Mouse (Mus musculus): ENCODE data around the gene Rnf135.
"Not testable (repeated sequence)": the region's sequence is repeated elsewhere in the genome, so short reads cannot be mapped to it uniquely, and the experiment has no call there.

Rnf135 gene

DNA sequence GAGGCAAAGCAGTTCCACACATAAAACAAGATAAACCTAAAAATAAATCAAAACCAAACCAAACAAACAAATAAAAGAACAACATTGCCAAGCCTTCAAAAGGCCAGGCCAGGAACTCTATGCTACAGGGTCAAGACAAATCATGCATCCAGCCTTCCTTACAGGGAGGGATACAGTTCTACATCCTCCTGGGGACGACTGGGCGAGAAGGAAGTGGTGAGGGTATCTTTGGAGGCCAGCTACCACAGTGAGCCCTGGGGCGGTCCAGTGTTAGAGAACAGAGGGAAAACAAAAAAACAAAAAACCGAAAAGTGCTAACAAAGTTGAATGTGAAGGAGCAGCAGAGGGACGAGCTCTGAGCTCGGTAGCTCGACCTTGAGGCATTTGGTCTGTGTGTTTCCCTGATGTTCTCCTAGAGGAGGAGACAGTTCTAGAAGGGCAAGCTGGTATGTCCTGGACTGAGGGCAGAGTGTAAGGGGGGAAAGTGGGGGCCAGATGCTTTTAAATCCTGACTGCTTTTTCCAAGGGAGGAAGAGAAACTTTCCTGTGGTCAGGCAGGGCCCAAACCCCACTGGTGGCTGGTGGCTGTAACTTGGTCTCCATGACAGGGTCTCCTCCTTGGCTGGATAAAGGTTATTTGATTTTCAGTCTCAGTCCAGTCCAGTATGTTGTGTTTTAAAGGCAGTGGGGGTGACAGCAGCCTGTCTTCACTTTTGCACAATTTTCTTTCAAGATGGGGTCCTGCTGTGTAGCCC is 20.1 kb upstream of the Rnf135 start:
- DNase-seq = no peak

DNA sequence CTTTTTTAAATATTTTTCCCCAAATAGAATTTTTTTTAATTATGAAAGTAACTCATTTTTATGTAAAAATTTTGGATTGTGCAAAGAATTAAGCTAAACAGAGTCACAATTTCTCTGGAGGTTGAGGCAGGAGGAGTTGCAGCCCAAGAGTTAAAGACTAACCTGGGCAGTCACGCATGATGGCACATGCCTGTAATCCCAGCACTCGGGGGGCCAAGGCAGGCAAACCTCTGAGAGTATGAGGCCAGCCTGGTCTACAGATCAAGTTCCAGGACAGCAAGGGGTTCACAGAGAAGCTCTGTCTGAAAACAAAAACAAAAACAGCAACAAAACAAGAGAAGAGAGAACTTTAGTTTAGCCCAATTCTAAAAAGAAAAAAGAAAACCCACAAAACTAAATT is 19.4 kb upstream of the Rnf135 start:
- no peak for DNase-seq

DNA sequence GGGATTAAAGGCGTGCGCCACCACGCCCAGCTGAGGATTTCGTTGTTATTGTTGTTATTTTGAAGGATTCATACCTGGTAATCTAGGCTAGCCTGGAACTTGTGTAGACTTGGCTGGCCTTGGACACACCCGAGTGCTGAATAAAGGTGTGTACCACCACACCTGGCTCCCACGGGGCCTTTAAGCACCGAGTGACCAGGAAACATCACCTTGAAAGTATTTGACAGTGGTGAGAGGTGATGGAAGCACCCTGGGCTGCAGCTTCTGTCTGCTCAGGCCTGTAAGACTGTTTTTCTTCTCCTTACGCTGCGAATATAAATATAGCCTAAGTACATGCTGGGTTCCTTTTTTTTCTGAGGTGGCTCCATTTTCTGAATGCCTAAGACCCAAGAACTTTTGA is 15.5 kb upstream of the Rnf135 start:
- no peak for DNase-seq

DNA sequence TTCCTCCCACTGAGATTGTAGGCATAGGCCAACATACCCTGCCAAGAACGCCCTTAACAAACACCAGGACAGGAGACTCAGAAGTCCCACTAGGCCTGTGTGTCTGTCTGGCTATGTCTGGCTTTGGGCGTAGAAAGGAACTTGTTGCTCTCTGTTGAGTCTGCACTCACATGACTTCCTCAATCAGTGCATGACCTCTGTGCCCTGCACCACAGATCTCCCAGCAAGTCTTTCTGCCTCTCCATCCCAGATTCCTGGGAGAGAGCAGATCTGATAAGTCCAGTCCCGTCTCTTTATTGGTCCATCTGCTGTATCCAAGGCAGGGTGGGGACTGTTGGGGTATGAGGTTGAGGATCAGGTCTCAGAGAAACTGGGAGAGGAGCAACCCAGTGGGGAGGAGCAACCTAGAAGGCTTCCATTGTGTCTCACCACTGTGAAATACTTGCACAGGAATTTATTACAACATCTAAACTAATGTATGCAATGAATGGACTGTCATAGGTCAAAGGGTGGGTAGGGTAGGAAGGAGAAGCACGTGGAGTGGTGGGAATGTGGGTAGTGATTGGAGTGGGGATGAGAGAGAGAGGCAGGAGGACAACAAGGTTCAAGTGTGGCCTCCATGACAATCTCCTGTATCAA is 14.9 kb upstream of the Rnf135 start:
- DNase-seq = no peak

DNA sequence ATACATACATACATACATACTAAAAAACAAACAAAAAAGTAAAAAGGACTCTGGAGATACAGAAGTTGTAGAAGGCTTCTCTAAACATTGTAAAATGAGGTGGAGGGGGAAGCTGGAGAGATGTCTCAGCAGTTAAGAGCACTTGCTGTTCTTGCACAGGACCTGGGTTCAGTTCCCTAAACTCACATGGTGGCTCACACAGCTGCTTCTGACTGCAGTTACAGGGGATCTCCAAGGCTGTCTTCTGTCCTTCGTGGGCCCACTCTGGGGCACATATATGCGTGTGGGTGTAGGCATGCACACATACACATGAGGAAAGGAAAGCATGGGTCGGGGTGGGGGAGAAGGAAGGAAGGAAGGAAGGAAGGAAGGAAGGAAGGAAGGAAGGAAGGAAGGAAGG is 14.0 kb upstream of the Rnf135 start:
- DNase-seq = no peak

DNA sequence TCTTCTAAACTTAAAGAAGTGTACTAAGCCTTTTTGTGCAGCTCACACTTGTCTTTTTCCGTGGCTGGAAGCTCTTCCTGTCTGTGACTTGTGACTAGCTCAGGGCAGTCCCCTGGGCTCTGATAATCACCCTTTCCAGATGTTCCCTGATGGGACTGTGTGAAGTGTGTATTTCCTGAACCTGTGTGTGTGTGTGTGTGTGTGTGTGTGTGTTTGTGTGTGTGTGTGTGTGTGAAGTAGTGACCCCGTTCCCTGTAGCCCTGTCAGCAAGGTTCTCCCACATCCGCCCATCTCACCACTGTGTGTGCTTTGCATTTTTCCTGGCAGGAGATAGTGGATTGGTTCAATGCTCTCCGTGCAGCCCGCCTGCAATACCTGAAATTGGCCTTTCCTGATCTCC is 13.3 kb upstream of the Rnf135 start:
- DNase-seq = no peak

DNA sequence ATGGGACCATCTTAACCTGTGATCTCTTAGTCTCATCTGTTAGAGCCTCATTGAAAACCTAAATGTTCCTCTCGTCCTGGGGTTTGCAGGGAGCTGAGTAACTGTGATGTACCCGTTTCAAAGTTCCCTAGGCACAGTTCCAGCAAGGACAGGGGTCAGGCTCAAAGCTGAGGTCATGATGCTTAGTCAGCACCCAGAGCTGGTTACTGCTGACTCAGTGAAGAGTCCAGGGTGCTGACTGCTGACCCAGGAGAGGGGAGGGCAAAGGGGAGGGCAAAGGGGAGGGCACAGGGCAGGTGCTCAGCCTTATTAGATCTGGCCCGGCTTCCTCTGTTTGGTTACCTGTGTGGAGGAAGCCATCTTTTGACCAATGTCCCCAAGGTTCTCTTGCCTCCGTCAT is 11.8 kb upstream of the Rnf135 start:
- no peak for DNase-seq

DNA sequence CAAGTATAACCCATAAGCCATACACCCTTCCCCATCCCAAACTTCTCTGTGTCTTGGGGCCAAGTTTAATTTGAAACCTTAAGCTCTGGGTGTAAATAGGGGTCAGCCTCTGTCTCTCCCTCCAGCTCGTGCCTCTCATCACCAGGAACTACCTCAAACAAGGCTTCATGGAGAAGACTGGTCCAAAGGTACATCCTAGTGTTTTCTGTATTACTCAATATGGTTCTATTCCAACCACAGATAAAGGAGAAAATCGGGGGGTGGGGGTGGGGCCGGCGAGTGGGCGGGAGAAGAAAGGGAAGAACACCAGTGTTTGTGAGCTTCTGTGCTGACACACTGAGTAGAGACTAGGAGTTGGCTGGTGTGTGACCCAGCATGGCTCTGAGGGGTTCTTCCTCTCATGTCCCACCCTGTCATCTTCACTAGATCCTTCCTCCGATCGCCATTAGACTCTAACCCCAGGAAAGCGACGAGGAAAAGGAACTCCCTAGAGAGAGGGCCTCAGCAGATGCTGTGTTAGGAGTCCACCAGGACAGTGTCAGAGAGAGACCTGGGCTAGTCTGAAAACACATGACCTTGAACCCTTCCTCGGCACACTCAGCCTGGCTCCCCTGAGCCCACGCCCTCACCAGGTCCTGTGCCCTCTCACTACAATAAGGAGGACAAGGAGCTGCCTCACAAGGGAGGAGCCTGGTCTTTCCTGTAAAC is 9.5 kb upstream of the Rnf135 start:
- no peak for DNase-seq

DNA sequence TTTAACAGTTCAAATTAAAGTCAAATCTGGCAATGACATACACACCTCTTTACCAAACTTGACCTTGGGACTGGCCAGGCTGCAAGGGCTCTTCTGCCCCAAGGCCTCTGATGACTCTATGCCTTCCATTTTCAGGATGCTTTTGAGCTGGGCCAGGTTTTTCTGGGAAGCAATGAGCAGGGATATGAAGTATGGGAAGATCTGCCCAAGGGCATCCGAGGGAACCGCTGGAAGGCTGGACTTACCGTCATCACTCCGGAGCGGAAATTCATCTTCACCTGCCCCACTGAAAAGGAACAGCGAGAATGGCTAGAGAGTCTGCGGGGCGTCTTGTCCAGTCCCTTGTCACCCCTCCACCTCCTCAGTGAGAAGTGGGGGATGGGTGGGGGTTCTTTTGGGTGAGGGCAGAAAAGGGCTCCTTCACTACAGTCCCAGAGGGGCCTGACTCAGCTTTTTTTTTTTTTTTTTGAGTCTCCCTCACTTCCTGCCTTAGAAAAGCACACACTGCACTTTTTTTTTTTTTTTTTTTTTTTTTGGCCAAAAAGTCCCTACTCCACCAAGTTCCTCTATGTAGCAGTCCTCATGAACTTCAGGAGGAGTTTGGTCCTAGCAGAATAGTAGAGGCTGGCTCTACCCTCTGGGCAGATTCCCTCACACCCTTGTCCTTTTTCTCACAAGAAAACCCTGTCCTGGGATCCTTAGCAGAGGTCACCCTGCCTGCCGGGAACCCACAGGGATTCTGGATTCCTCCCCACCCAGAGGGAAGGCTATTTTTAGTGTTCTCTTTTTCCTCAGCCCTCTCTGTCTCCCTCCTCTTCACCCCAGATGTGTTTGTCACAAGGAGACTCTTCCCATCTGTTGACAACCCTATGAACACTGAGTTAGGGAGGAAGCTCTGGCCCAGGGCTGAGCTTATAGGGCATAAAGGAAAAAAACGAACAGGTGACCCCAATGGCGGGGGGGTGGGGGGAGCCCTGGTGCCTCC is 6.4 kb upstream of the Rnf135 start:
- DNase-seq = no peak

DNA sequence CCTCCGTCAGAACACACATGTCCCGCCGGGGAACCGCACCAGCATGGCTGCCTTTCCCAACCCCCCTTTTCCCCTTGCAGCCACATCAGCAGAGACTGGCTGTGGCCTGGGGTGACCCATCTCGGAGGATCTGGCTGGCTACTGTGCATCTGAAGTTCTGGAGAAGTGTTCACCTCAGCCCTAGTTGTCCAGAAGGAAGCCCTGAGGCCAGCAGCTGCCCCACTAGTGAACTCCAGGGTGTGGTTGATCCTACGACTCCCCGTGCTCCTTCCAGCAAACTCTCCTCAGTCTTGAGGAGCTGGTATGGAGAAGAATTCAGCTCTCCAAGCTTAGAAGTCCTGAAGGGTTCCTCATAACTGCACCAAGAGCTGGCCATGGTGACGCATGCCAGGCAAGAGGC is 5.3 kb upstream of the Rnf135 start:
- DNase-seq = no peak

DNA sequence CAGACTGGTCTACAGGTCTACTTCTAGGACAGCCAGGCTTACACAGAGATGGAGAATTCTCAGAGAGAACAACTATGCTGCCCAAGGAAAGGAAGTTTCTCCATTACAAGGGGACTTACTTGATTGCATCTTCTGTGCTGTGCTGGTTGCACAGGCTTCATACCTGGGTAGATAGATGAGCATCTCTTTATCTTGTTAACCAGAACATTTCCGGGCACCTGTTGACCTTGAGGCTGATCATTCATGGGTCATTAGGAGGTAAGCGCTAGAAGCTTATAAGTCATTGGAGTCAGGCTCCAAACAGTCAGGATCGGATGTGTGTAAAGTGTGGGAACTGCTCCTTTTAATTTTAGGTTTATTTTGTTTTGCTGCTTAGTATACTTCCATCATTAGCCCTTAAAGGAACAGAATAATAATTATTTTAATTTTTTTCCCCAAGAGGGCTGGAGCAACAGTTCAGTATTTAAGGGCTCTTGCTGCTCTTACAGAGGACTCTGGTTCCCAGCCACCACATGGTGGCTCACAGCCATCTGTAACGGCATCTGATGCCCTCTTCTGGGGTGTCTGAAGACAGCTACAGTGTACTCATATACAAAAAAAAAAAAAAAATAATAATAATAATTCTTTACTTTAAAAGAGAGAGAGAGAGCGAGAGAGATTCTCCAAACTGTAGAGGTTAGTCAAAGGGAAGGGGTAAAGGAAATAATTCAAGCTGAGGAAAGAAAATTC is 2.5 kb upstream of the Rnf135 start:
- no peak for DNase-seq

DNA sequence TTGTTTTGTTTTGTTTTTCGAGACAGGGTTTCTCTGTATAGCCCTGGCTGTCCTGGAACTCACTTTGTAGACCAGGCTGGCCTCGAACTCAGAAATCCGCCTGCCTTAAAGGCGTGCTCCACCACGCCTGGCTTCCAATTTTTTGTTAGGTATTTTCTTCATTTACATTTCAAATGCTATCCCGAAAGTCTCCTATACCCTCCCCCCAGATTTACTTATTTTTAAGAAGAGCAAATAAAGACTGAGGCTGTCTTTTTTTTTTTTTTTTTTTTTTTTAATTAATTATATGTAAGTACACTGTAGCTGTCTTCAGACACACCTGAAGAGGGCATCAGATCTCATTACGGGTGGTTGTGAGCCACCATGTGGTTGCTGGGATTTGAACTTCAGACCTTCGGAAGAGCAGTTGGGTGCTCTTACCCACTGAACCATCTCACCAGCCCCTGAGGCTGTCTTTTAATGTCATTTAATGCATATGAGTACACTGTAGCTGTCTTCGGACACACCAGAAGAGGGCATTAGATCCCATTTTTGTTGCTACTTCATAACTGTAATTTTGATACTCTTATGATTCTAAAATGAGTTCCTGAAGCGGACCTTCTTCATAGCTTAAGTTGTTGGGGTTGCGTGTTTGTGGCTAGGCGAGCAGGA is 472 bp upstream of the Rnf135 start:
- DNase-seq = not testable (repeated sequence)

DNA sequence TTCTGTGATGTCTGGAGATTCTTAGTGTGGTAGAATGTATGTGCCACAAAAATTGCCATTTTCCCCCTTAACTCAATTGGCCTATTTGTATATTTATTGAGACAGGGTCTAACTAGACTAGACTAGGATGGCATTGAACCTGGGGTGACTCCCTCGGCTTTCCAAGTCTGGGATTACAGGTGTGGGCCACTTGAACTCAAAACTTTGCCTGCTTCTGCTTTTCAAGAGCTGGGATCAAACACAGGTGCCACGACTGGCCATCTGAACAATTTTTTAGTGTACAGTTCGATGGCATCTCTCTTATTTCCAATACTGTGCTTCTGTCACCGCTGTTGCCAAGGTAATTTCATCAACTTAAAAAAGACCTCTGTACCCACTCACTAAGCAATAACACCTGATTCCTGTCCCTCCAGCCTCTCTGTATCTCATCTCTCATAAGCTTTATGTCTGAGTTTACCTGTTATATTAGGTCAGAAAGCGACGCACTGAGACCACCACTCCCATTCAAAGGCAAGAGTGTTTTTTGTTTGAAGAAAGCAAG is 950 bp downstream of the Rnf135 start:
- DNase-seq = no peak

DNA sequence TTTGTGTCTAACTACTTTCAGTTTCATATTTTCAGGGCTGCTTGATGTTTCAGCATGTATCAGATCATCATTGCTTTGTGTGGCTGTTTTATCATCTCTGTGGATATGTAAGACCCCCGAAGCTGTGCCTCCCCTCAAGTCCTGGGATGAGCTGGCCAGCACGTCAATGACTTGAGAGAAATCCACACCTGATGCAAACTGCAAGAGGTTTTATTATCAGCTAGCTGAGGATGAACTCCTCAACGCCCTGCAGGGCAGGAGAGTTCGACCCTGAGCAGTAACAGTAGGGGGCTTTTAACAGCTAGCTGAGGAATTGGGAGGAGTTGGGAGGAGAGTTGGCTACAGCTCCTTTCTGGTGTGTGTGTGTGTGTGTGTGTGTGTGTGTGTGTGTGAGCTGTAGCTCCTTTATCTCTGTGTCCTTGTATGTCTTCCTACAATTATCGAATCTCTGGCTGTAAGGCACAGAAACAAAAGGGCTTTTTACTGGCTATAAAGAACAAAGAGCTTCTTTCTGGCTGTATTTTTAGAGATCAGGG is 1.9 kb downstream of the Rnf135 start:
- not testable (repeated sequence) for DNase-seq

DNA sequence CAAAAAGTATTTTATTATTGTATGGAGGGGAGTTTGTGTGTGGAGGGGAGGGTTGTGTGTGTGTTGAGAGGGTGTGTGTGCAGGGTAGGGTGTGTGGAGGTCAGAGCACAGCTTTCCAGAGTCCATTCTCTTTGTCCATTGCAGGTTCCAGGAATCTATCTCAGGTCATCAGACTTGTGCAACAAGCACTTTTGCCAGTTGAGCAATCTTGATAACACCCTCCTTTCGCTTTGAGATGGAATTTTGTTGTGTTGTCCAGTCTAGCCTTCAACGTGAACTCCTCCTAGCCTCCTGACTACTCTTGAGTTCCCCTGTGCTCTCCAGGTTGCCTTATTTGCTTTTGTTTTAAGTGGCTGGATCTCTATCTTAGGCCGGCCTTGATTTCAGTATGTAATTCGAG is 6.6 kb downstream of the Rnf135 start:
- DNase-seq = no peak

DNA sequence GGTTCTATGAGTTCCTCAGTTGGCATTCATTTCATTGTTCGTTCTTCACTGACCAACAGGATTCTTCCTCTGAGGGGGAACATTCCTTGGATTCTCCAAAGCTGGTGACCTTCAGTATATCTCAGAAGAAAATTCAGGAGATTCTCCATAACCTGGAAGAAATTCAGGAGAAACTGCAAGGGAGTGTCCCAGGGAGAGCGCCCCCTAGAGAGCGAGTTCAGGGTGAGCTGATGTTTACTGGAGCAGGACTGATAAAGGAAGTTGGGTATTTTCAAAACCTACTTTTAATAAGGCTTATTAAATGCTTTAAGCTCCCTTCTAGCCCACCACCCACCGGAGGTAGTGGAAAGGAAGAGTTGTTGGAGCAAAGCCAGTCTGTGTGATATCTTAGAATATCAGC is 10.2 kb downstream of the Rnf135 start:
- no peak for DNase-seq

DNA sequence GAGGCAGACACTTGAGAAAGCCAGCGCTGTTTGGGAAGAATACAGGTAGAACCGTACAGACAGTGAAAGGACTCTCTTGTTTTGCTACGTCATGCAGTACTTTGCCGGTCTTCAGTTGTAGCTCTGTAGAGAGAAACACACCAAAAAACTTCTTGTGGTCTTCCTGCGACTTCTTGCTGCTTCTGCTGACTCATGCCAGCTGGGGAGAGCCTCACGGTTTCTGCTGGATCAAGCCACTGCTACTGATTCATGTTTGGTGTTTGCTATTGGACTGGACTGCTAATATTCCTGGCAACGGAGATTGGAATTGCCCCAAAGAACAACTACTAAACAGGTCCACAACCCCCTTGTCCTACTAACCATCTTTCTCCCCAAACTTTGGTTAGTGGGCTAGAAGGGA is 12.7 kb downstream of the Rnf135 start:
- DNase-seq = no peak

DNA sequence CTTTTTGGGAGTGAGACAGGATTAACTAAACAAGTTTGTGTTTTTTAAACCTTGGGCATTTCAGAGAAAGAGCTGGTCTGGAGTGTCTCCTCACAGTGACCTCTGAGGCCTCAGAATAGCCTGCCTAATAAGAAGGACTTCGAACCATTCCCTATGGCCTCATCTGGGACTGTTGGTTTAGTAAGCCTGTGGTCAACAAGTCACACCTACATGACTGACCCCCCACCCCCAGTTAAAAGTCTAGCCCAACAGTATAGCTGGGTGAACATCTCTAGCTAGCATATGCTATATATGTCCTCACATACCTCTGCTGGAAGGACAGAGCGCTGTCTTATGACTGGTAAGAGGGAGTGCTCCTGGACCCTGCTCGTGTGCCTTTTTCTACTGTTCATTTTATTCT is 15.7 kb downstream of the Rnf135 start:
- no peak for DNase-seq

DNA sequence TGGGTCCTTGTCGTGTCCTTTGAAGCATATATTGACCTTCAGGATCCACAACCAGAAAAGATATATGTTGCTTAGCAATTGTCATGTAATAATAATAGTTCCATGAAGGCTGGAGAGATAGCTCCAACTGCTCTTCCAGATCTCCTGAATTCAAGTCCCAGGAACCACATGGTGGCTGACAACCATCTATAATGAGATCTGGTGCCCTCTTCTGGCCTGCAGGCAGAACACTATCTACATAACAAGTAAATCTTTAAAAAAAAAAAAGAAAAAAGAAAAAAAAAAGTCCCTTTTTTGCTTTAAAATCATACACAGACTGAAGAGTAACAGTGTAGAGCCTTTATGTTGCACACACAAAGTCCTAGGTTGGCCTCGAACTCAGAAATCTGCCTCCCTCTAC is 16.1 kb downstream of the Rnf135 start:
- DNase-seq = no peak

DNA sequence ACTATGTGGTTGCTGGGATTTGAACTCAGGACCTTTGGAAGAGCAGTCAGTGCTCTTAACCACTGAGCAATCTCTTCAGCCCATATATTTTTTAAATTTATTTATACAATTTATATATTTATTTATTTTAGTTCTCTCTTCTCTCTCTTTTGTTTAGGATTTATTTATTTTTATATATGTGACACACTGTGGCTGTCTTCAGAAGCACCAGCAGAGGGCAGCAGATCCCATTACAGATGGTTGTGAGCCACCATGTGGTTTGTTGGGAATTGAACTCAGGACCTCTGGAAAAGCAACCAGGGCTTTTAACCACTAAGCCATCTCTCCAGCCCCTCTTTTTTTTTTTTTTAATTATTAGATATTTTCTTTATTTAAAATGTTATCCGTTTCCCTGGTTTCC is 16.7 kb downstream of the Rnf135 start:
- DNase-seq = no peak

DNA sequence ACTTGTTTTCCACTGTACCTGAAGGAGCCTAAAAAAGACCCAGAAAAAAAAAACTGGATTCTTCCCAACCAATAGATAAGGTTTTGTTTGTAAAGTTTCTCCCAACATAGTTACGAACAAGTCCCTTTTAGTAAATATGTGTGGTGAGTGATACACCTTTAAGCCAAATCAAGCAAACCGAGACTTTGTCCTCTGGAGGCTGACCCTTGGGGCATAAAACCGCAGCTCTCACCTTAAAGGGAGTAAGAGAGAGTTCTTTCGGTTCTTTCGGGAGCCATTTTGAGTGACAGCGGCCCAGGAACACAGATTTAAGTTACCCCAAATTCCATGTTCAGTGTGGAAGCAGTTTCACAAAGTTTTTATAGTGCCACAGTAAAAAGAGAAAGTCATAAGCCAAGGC is 18.6 kb downstream of the Rnf135 start:
- DNase-seq = no peak
